Mouse (Mus musculus) small intestine, adult 2 months (tissue): ENCODE data around the gene Msmp.

Source experiments
- CTCF ChIP-seq: fragments of 200-500 bp; IDR thresholded peaks from 2 replicates; pipeline ENCODE4 v1.5.1; 2012; ENCODE audit warnings: low read depth, mild to moderate bottlenecking, control low read depth, inconsistent platforms, low read length, moderate library complexity, mixed read lengths; ENCODE audit not compliant: insufficient replicate concordance, insufficient read length; ENCODE audit errors: extremely low read depth
- POLR2A ChIP-seq: fragments of 200-500 bp; IDR thresholded peaks from 2 replicates; pipeline ENCODE4 v1.6.1; 2012; ENCODE audit warnings: low read depth, mild to moderate bottlenecking, control low read depth, inconsistent platforms, low read length, moderate library complexity

- no peak for TF ChIP-seq POLR2A
- TF ChIP-seq CTCF, result no peak
Observed at GRCm38 (mm10) chr4:43563601-43563875, 20.8 kb downstream of the Msmp start.
